Mouse (Mus musculus) heart, adult 2 months (tissue): ENCODE measurements around the gene Arcn1. TPM values are rescaled to one million over a fixed set of nuclear protein-coding genes. Genes with fewer than 3 reads are reported as not detected.

ENCODE experiments used
- DNase-seq, 2 experiments: peaks; one replicate each; pipeline ENCODE4 v3.0.0; 2021
- H3K27ac ChIP-seq: fragments of 200-600 bp; 2 replicates; pipeline ENCODE4 v1.8.1; 2022
- H3K27me3 ChIP-seq: fragments of 200-500 bp; 2 replicates; pipeline ENCODE4 v1.6.1; 2012; ENCODE audit warnings: mild to moderate bottlenecking, low read length, inconsistent platforms, mixed read lengths; ENCODE audit not compliant: control insufficient read depth, insufficient read depth
- H3K36me3 ChIP-seq: fragments of 200-500 bp; 2 replicates; pipeline ENCODE4 v1.6.1; 2012; ENCODE audit warnings: low read length, inconsistent platforms; ENCODE audit not compliant: control insufficient read depth, insufficient read depth
- H3K4me1 ChIP-seq: fragments of 200-500 bp; 2 replicates; pipeline ENCODE4 v1.6.1; 2011; ENCODE audit warnings: low read length; ENCODE audit not compliant: control insufficient read depth, insufficient read depth
- H3K4me3 ChIP-seq: fragments of 200-600 bp; 2 replicates; pipeline ENCODE4 v1.8.1; 2022
- H3K79me2 ChIP-seq: fragments of 200-500 bp; replicated peaks from 2 replicates; pipeline ENCODE4 v1.6.1; 2012; ENCODE audit warnings: mild to moderate bottlenecking, inconsistent platforms, low read length, moderate library complexity, mixed read lengths; ENCODE audit not compliant: control insufficient read depth, insufficient read depth
- H3K9ac ChIP-seq: fragments of 200-500 bp; 2 replicates; pipeline ENCODE4 v1.6.1; 2012; ENCODE audit warnings: low read depth, mild to moderate bottlenecking, control low read depth, inconsistent platforms, low read length, mixed read lengths
- CTCF ChIP-seq: fragments of 200-600 bp; IDR thresholded peaks from 2 replicates; pipeline ENCODE4 v1.8.1; 2022; ENCODE audit warnings: antibody characterized with exemption, mild to moderate bottlenecking, moderate library complexity
- EP300 ChIP-seq: fragments of 200-500 bp; IDR thresholded peaks from 2 replicates; pipeline ENCODE4 v1.6.1; 2011; ENCODE audit warnings: low read depth, low read length, control low read depth; ENCODE audit not compliant: insufficient read depth
- POLR2A ChIP-seq: fragments of 200-500 bp; IDR thresholded peaks from 2 replicates; pipeline ENCODE4 v1.6.1; 2011; ENCODE audit warnings: mild to moderate bottlenecking, low read depth, low read length, control low read depth; ENCODE audit not compliant: insufficient read depth
- WGBS: fragments of 180-500 bp; shearing (Covaris S2); methylation state at CpG from one replicate; pipeline ENCODE4 v1.1.7; 2018; 5-methylcytosine and 5-hydroxymethylcytosine counted together
- intact Hi-C: fragments of 180-260 bp; cut with DNase I; formaldehyde crosslinking; loops from one replicate; pipeline ENCODE4 v1.15.1; 2025
- polyA plus RNA-seq: library from polyadenylated mRNA; depleted of rRNA; stranded (reverse); fragments of >200 nt; gene quantifications from 2 replicates; pipeline ENCODE4 v1.2.3, GENCODE M21; 2012; rRNA removed
- total RNA-seq, 2 experiments: library from RNA; stranded (reverse); gene quantifications; 2 replicates each; pipeline ENCODE4 v1.2.3; 2021

Gene Arcn1
- total and polyA plus RNA-seq, 3 experiments, result 28.2 to 93.9 (median 78.6) TPM

GRCm38 (mm10) chr9:44693071-44693470 lies 74.6 kb downstream of the Arcn1 start:
- intact Hi-C loops, result no loop called here
- no peak for TF ChIP-seq EP300
- TF ChIP-seq POLR2A, result no peak
- no peak for TF ChIP-seq CTCF
- no peaks in the 10 kb centered on the region for H3K36me3 ChIP-seq

GRCm38 (mm10) chr9:44691671-44692520 lies 75.7 kb downstream of the Arcn1 start:
- no peak overlapping the region for H3K4me3 ChIP-seq
- peak overlapping the region; percentile 17 for H3K27ac ChIP-seq
- no peaks in the 10 kb centered on the region for H3K79me2 ChIP-seq
- H3K36me3 ChIP-seq, result no peaks in the 10 kb centered on the region
- no peaks in the 10 kb centered on the region for H3K27me3 ChIP-seq
- intact Hi-C loops, result loop anchor here (1.0 kb wide), 1 partner anchor 43 kb away; the partner anchor contains the start of gene Phldb1
- peaks cover 16% of the 10 kb centered on the region for H3K4me1 ChIP-seq
- peak; percentile 77 to 84 for DNase-seq
- TF ChIP-seq EP300 (0 out of 2 replicates have a peak, but pooled peaks have one; percentile 54), POLR2A (no peak), CTCF (no peak)
- no peak overlapping the region for H3K9ac ChIP-seq
- WGBS, result 16% methylated on average over 21 of the region's 21 CpGs

More at GRCm38 (mm10) chr9:44693071-44693470, 74.6 kb downstream of the Arcn1 start:
- Histone ChIP-seq H3K79me2 (no peaks in the 10 kb centered on the region), H3K9ac (no peak overlapping the region), H3K4me1 (peaks cover 16% of the 10 kb centered on the region), H3K27ac (no peak overlapping the region; the same call in 1 of the 2 replicates), H3K27me3 (no peaks in the 10 kb centered on the region), H3K4me3 (no peak overlapping the region)
- DNase-seq, result no peak
- WGBS, result 83% methylated on average over 11 of the region's 11 CpGs

Other genes with a start within 250 kb of the Arcn1 start
- gene Cxcr5, start 206.0 kb downstream of the Arcn1 start, total RNA-seq, result under 1 TPM; 0.41 to 0.42 TPM
- gene Cxcr5, start 206.0 kb downstream of the Arcn1 start, polyA plus RNA-seq, result 0.59 and 1.7 TPM in 2 replicates
- gene Ddx6, start 163.0 kb downstream of the Arcn1 start, total RNA-seq, result 10 to 100 TPM; 75.6 to 88.4 TPM
- 14.3 and 26.7 TPM in 2 replicates for gene Ddx6, start 163.0 kb downstream of the Arcn1 start, polyA plus RNA-seq
- gene Treh, start 94.6 kb downstream of the Arcn1 start, total RNA-seq, result not detected
- gene Treh, start 94.6 kb downstream of the Arcn1 start, polyA plus RNA-seq, result not detected in 2 replicates
- 100 to 1,000 TPM; 104 to 108 TPM for gene Phldb1, start 32.6 kb downstream of the Arcn1 start, total RNA-seq
- 146 and 165 TPM in 2 replicates for gene Phldb1, start 32.6 kb downstream of the Arcn1 start, polyA plus RNA-seq
- 10 to 100 TPM; 22.7 to 27.8 TPM for gene Ift46, start 63 bp upstream of the Arcn1 start, total RNA-seq
- 28.3 and 36.1 TPM in 2 replicates for gene Ift46, start 63 bp upstream of the Arcn1 start, polyA plus RNA-seq
- gene Tmem25, start 31.5 kb upstream of the Arcn1 start, total RNA-seq, result 10 to 100 TPM; 10.6 to 10.9 TPM
- gene Tmem25, start 31.5 kb upstream of the Arcn1 start, polyA plus RNA-seq, result 22.5 and 27.2 TPM in 2 replicates
- under 1 TPM; 0.96 to 0.97 TPM for gene Ttc36, start 35.2 kb upstream of the Arcn1 start, total RNA-seq
- 0.53 and 1.3 TPM in 2 replicates for gene Ttc36, start 35.2 kb upstream of the Arcn1 start, polyA plus RNA-seq
- gene Kmt2a, start 113.5 kb upstream of the Arcn1 start, total RNA-seq, result 10 to 100 TPM; 25.7 to 25.9 TPM
- 11.8 and 12.9 TPM in 2 replicates for gene Kmt2a, start 113.5 kb upstream of the Arcn1 start, polyA plus RNA-seq
- gene Atp5l, start 152.9 kb upstream of the Arcn1 start, total RNA-seq, result 1,000 to 10,000 TPM; 1,478 to 1,698 TPM
- 1,092 and 1,784 TPM in 2 replicates for gene Atp5l, start 152.9 kb upstream of the Arcn1 start, polyA plus RNA-seq
- 10 to 100 TPM; 36.1 to 39.6 TPM for gene Ube4a, start 197.8 kb upstream of the Arcn1 start, total RNA-seq
- 8.4 and 17.0 TPM in 2 replicates for gene Ube4a, start 197.8 kb upstream of the Arcn1 start, polyA plus RNA-seq
- gene Cd3g, start 212.6 kb upstream of the Arcn1 start, total RNA-seq, result under 1 TPM; 0.25 to 0.39 TPM
- gene Cd3g, start 212.6 kb upstream of the Arcn1 start, polyA plus RNA-seq, result 0.64 and 1.5 TPM in 2 replicates
- gene Cd3d, start 213.9 kb upstream of the Arcn1 start, total RNA-seq, result under 1 TPM in 1 of 2 experiments, not detected in 1; 0.66 TPM
- 0.29 and 0.92 TPM in 2 replicates for gene Cd3d, start 213.9 kb upstream of the Arcn1 start, polyA plus RNA-seq
- gene Cd3e, start 241.8 kb upstream of the Arcn1 start, total RNA-seq, result under 1 TPM; 0.21 to 0.66 TPM
- 0.32 and 1.5 TPM in 2 replicates for gene Cd3e, start 241.8 kb upstream of the Arcn1 start, polyA plus RNA-seq